Mouse (Mus musculus): ENCODE results near the gene Dnajb12.
"Not testable (repeated sequence)": the region's sequence is repeated elsewhere in the genome, so short reads cannot be mapped to it uniquely, and the experiment has no call there.

The Dnajb12 gene

DNA sequence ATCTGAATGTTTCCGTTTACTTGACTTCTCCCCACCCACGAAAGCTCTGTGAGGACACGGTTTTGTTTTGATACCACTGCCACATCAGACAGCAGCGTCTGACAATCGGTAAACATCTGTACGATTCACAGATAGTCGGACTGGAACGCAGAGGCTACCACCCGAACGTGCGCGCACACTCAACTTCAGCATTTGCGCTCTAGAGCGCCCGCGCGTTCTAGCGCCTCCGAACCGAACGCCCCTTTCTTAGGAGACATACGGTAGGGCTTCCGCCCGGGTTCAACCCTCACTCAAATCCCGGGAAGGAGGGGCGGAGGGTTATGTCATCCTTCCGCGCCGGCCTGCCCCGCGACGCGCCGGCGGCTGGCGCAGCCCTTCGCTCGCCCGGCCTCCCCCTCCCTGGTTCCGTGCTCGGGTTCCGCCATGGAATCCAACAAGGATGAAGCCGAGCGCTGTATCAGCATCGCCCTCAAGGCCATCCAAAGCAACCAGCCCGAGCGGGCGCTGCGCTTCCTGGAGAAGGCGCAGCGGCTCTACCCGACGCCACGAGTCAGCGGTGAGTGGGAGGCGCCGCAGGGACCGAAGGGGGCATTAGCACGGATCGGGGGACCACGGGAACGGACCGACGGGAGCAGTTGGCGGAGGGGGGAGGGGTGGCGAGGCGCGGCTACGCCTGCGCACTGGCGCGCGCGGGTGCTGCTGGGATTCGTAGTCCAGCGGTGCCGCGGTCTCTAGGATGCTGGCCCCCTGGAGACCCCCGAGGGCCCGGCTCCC is at the start of gene Dnajb12:
Gene Dnajb12 (plus strand): TSS at position 302 of the 774 bp plus-strand sequence.
- peak; percentile 94 to 96 for DNase-seq

DNA sequence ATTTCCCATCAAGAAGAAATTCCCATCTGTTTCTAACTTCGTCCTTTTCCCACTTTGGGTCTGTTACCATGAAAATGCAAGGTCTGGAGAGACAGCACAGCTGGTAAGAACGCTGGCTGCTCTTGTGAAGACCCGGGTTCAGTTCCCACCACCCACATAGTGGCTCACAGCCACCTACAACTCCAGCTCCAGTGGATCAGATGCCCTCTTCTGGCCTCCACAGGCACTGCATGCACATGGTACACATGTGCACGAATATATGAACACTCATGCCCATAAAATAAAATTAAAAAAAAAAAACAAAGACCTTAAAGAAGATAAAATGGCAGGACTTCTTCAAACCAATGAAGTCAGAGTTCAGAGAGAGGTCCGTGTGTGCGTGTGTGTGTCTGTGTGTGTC is 49.5 kb upstream of the Dnajb12 start:
- DNase-seq, result no peak

DNA sequence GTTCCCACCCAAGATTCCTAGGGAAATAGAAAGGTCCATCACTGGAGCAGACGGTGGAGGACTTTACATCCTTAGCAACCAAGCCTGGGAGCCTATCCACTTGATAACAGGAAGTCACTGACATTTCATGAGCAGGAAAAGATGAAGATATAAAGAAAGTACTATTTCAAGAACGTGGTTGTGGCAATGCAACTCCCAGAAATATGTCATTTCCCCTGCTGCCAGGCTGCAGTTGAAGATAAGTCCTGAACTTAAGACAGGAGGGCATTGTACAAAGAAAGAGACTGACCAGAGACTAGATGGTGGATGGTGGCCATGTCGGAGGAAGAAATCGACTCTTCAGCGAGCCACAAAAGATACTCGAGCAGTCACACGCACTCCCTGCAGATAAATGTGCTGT is 47.4 kb upstream of the Dnajb12 start:
- DNase-seq, result no peak

DNA sequence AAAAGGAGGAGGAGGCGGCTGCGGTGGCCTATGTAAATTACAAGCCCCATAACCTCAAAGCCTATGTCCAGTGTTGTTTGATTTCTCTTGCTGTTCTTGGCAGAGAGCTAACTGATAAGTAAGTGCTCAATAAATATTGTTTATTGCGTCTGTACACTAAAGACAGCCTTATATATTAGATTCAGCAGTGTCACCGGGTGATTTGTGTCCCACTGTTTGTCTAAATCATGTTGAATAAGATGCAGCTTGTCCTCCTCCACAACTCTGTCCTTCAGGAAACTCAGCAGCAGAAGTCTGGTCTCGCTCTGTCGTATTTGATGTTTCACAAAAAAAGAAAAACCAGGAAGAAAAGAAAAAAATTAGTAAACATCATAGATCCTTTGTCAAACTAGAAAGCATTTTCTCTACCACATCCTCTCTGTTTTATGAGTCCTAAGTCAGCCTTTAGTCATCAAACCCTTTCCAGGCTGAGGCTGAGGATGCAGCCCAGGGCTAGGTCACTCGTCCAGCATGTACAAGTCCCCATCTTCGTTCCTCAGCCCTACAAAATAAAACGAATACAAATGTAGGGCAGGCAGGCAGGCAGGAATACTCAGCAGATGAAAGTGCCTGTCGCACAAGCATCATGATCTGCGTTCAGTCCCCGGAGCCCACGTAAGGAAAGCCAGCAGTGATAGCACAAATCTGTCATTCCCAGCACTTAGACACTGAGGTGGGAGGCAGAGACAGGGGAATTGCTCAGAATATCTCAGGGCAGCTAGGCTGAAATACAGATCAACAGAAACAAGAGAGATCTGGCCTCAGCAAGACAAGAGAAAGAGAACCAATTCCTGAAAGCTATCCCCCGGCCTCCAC is 43.8 kb upstream of the Dnajb12 start:
- no peak for DNase-seq

DNA sequence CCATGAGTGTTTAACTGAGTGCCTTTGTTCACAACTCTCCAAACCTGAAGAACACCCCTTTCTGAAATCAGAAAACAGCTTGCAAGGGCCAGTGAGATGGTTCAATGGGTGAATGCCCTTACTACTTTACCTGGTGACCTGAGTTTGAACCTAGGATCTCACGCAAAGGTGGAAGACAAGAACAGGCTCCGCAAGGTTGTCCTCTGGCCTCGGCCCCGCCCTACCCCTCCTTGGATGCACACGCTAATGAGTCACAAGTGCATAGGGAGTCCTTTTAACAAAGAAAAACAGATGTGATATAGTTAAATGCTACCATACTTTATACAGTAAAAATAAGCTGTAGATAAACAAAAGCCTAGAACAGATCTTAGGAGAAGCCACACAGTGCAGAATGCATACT is 41.9 kb upstream of the Dnajb12 start:
- DNase-seq, result no peak

DNA sequence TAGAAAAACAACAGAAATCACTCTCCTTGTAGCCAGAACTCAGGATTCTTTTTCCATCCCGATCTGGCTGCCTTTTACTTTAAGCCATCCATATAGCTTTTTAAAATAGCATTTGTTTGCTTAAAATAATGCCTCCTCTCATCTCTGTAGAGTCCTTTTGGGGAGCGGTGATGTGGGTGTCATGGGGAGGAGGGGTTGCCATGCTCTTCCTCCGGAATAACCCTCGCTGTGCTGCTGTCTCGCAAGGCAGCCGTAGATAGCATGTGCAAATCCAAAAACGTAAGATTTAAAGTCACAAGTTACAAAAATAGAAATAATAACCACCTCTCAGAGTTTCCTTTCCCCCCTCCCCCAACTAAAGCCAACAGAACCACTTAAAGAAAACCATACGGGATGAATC is 37.9 kb upstream of the Dnajb12 start:
- no peak for DNase-seq

DNA sequence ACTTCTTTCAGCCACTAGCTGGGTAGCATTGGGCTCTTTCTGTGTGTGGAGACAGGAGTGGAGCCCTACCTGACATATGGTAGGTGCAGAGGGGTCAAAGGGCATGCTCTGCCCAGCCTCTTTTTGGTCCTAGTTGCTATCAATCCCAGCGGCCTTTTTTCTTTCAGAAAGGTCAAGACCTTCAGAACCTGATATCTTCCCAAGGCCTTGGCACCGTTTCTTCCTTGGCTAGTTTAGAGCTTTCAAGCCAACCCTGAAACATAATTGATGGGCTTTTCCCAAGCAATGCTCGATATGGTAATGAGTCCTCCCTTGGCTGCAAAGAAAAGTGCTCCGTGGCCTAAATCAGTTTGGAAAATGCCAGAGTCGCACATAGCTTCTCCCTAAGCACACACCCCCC is 36.2 kb upstream of the Dnajb12 start:
- no peak for DNase-seq

DNA sequence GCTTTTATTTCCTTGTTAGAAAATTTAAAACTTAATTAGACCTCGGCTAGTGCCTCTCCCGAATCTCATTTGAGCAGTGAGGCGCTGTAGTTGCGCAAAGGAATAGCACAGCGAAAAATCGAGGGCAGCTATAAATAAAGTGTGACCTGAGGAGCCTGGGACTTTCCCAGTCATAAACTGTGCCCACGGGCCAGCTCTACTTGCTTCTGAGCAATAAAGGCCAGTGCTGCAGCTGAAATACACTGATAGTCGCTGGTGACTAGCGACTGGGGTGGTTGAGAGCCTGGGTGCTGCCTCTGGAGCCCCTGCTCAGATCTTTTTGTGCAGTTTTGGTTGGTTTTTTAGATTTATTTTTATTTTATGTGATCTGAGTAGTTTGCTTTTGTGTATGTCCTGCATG is 34.7 kb upstream of the Dnajb12 start:
- no peak for DNase-seq

DNA sequence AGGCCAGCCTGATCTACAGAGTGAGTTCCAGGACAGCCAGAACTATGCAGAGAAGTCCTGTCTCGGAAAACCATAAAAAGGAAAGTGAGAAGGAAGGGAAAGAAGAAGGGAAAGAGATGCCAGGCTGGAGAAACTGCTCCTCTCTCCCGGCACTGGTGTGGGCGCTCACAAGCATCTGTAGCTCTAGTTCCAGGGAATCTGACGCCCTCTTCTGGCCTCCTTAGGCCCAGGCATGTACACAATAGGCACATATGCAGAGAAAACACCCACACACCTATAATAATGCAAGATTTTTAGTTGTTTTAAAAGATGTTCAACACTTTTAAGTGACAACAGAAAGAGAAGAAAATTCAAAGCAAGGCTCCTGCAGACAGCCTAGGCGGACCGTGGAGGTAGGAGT is 32.9 kb upstream of the Dnajb12 start:
- DNase-seq, result no peak

DNA sequence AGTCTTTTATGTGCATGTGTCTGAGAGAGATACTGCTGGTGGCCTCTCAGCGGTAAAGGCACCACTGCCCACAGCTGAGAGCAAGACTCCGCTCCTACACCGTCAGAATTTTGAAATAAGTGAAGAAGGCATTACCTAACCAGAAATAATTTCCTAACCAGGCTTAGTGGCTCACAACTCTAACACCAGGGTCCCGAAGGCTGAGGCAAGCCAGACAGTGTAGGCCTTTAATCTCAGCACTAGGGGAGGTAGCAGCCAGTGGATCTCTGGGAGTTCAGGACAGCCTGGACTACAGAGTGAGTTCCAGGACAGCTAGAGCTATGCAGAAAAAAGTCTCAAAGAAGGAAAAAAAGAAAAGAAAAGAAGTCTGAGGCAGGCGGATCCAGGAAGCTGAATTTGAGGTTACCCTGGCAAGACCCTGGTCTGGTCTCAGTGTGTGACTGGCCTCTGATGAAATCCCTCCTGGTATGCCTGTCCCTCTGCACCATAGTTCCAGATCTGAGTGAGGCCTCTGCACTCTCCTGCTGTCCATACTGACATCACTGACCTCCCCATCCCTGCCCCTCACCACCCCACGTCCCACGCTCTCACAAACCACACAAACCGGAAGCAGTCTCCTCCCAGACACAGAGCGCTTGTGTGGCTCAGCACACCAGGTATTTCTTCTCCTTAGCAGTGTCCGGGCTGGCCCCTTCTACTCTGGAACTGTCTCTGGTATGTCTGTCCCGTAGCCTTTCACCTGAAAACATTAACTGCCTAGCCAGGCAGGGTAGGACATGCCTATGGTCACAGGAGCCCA is 31.1 kb upstream of the Dnajb12 start:
- no peak for DNase-seq

DNA sequence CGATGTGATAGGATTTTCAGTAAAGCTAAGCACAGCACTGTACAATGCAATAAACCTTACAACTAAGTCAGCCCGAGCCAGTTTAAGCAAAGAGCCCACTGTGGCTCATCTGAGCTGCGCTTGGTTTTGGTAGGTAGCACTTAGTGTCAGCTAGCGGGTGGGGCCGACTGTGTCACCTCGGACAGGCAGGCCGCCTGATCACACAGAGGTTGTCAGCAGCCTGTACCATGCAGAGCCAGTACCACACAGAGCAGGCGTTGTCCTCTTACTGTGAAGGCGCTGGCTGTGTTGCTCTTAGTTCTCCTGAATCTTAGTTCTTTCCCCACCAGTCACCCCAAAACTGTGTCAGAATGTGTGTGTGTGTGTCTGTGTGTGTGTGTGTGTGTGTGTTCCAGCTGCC is 30.4 kb upstream of the Dnajb12 start:
- no peak for DNase-seq

DNA sequence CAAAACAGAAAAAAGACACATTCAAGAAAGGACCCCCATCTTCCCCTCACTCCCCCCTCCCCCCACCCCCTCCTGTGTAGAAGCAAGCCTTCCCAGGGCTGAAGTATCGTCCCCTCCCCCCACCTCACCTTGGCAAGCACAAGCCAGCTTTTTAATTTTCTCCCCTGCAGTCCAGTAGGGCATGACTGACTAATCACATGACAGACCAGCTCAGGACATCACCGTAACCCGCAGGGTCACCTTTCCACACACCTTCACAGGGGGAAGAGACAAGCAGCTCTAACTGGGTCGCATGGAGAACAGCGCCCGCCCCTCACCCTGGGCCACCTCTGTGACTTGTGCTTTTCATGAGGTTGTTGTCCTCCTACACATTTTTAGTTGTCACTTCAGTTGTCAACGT is 30.0 kb upstream of the Dnajb12 start:
- DNase-seq, result no peak

DNA sequence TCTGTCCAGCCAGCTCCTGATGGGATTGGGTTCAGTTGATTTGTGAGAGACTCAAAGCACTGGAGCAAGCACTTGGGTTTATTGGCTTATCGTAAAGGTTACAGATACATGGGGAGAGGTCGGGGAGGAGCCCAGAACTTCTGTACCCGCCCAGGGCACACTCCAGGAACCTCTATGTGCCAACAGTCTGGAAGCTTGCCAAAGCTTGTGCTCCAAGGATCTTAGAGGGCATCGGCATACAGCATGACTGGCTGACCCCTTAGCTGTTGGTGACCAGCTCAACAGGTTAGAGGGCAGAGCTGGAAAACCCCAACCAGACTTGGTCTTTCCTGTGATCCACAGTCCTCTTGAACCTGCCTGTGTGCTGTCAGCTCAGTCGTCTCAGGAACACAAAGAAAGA is 22.2 kb upstream of the Dnajb12 start:
- no peak for DNase-seq

DNA sequence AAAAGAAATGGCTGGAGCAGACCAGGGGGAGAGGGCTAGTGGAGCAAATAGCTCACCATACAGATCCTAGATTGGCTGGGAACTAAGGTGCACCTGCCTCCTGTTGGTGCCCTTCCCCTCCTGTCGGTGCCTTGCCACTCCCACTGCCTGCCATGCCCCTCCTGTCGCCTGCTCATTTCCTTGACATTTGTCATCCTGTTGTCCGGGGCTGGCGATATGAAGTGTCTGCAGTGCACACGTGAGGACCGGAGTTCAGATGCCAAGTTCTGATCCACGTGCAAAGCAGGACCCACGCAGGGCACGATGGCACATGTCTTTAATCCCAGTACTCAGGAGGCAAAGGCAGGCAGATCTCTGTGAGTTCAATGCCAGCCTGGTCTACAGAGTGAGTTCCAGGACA is 18.7 kb upstream of the Dnajb12 start:
- no peak for DNase-seq

DNA sequence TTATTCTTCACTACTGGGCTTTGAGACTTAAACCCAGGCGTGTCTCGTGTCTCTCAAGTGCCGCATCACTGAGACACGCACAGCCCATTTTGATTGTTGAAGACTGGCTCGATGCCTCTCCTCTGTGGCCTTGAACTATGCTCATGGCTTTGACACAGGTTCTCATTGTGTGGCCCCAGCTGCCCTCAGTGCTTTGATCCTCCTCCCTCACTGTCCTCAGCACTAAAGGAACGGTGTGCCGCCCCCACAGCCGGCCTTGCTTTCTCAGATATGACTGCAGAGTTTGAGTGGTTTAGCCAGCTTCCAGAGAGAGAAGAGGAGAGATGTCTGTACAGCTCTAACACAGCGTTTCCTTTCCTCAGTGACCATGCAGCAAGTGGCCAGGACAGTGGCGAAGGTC is 18.2 kb upstream of the Dnajb12 start:
- no peak for DNase-seq

DNA sequence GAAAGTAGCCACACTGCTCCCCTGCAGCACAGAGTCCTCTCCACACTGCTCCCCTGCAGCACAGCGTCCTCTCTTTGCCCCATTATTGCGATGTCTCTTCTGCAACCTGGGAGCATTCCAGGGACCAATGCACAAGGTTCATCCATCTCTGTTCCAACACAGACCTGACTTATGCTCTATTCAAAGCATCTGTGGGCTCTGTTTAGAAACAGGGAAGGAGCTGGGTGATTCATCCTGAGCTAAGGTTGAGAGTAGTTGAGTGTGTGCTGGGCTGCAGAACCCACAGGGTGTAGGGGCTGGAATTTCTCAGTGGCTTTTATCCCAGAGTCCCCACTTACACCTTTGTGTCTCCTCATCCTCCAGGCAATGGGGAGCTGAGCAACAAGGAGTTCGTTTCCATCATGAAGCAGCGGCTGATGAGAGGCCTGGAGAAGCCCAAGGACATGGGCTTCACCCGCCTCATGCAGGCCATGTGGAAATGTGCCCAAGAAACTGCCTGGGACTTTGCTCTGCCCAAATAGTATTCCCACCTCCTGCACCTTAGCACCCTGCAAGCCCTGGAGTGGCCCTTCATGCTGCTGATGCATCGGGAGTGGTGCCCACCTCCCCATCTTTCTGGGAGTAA is 16.4 kb upstream of the Dnajb12 start:
- no peak for DNase-seq

DNA sequence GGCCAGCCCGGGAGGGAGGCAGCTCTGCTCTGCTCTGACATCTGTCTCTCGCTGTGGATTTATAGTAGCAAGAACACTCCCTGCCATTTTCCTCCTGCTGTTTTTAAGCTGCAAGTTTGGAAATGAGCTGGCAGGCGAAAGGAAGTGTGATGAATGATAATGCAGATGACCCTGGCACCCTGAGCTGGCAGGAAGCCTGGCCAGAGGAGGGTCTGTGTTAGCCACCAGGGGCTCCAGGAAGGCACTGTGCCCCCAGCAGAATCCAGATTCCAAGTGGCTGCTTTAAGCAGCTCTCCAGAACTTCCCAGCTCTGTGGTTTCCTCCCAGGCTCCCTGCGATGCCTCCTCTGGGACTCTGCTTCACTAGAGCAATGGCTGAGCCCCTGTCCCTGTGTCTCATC is 15.7 kb upstream of the Dnajb12 start:
- DNase-seq, result no peak

DNA sequence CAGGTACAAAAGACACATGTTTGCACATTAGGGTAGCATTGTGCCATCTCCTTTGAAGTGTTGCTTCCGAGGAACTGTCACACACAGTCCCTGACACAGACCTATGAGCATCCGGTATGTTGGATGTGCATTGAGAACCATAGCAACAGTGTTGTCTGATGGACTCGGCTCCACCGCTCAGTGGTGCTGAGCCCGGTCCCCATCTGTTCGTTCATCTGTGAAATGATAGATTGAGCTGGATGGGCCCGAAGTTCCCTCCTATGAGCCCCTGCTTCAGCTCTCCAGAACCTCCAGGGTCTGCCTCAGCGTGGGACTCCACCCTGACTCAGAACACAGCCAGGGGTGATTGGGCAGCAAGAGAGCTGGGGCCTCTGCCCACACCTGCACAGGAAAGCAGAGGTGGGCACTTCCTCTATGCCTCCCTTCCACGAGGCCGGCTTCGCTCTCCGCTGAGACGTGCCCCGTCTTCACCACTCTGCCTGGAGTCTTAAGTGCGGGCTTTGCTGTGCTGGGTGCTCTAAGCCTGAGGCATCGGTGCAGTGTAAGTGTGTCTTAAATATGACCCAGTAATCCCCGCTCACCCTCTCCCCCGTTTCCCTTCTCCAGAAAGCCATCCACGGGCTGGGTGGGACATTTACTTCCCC is 15.0 kb upstream of the Dnajb12 start:
- DNase-seq, result no peak

DNA sequence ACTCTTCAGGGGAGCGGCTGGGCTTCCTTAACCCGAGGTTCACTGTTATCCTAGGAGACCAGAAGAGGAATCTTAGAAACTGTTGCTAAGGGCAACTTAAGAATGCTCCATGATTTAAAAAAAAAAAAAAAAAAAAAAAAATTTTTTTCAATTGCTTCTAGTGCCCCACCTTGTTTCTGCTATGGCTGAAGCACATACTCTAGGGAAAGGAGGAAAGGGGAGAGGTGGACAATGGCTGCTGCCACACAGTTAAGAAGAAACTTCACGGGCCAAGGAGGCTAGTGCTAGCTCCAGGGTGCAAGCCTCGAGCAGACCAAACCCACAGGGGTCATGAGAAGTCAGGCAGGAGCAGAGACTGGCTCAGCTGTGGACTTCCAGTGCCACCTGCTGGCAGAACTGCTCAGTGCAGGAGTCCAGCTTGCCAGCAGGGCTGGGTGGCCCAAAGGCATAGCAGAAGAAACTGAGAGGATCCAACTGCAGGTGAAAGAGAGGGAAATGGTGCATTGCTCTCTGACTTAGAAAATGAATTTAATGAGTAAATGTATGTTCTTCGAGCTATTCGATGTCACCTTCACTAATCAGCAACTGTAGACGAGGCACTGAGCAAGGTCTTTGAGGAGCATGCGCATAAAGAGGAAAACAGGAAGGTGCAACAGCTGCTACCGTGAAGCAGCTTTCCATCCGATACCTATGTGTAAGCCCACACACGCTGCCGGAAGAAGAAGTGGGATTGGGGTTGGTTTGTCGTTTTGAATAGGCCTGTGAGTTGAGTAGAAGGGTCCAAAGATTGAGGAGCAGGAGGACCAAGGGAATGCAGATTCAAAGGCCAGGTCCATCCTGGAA is 14.3 kb upstream of the Dnajb12 start:
- DNase-seq, result peak; percentile 88 to 90

DNA sequence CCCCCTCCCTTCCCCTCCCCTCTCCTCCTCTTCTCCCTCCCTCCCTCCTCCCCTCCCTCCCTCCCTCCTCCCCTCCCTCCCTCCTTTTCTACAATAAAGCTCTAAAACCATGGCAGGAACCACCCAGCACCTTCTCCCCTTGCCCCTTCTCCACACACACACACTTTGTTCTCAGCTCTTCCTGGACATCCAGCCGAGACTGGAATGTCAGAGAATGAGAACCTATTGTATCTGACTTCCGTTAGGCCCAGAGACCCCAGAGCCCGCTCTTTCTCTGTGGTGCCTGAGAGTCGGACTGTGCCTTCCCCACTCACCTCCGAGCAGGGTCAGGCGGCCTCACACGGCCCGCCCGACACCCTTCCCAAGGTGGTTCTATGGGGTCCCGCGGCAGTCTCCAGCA is 11.1 kb upstream of the Dnajb12 start:
- no peak for DNase-seq

DNA sequence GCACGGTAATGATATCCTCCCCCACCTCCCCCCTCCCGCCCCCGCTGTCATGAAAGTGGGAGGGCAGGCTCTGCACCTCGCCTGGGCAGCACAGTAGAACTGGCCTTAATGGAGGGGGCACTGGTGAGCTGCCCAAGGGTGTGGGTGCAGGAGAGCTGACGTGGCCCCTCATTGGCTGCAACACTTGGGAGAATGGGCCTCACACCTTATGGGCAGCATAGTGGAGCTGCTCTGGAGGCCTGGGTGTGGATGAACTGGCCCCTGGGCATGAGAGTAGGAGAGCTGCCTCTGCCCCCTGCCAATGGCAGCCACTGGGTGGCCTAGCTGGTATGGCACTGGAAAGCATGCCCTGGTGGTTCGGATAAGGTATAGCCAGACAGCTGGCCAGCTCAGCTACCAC is 9.3 kb upstream of the Dnajb12 start:
- no peak for DNase-seq

DNA sequence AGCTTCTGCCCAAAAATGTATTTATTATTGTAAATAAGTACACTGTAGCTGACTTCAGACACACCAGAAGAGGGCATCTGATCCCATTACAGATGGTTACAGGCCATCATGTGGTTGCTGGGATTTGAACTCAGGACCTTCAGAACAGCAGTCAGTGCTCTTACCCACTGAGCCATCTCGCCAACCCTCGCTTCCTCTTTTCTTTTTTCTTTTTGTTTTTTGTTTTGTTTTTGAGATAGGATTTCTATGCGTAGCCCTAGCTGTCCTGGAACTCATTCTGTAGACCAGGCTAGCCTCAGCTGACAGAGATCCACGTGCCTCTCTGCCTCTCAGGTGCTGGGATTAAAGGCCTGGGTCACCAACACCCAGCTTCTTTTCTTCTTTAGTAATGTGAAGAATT is 6.7 kb upstream of the Dnajb12 start:
- DNase-seq, result not testable (repeated sequence)

Measured in cerebellum, postnatal 36 days (tissue).